Mouse (Mus musculus) ES-E14 (cell line): Measurements from ENCODE around the gene Nsdhl. TPM values are rescaled to one million over a fixed set of nuclear protein-coding genes. Genes with fewer than 3 reads are reported as not detected.

Experiments
- DNase-seq: peaks from one replicate; pipeline ENCODE4 v3.0.0-alpha.2; 2013; ENCODE audit warnings: low read depth, low spot score
- H3K27ac ChIP-seq: 2 replicates; pipeline ENCODE4 v1.5.1; 2012; ENCODE audit warnings: low read depth, mild to moderate bottlenecking, low read length, moderate library complexity, mixed read lengths; ENCODE audit not compliant: poor library complexity, insufficient read depth, severe bottlenecking
- H3K36me3 ChIP-seq: 2 replicates; pipeline ENCODE4 v1.6.1; 2012; ENCODE audit warnings: mild to moderate bottlenecking, low read length, moderate library complexity, mixed read lengths; ENCODE audit not compliant: control insufficient read depth, poor library complexity, insufficient read depth, severe bottlenecking
- H3K4me1 ChIP-seq, 2 experiments: fragments of 150-350 bp in 1 of 2; sonication (generic) in 1 of 2; 2 replicates each; pipeline ENCODE4 v1.6.1; 2012; ENCODE audit warnings: low read length in 2 of 2, mild to moderate bottlenecking in 1 of 2, mixed read lengths in 1 of 2; ENCODE audit not compliant: control insufficient read depth in 2 of 2, insufficient read depth in 2 of 2, poor library complexity in 1 of 2
- H3K4me3 ChIP-seq, 2 experiments: fragments of 150-350 bp in 1 of 2; sonication (generic) in 1 of 2; 2 replicates each; pipeline ENCODE4 v1.5.1; 2012; ENCODE audit warnings: low read length in 2 of 2, low read depth in 1 of 2, mild to moderate bottlenecking in 1 of 2, mixed read lengths in 1 of 2; ENCODE audit not compliant: insufficient read depth in 1 of 2, poor library complexity in 1 of 2, severe bottlenecking in 1 of 2
- H3K9ac ChIP-seq: 2 replicates; pipeline ENCODE4 v1.6.1; 2012; ENCODE audit warnings: low read depth, mild to moderate bottlenecking, low read length, mixed read lengths; ENCODE audit not compliant: poor library complexity, insufficient read depth, severe bottlenecking
- H3K9me3 ChIP-seq: fragments of 150-350 bp; sonication (generic); 2 replicates; pipeline ENCODE4 v1.6.1; 2012; ENCODE audit warnings: low read depth, mild to moderate bottlenecking, low read length; ENCODE audit not compliant: control insufficient read depth, insufficient read depth
- CHD2 ChIP-seq: IDR thresholded peaks from 2 replicates; pipeline ENCODE4 v1.6.1; 2014; ENCODE audit warnings: mild to moderate bottlenecking, low read depth, low read length, inconsistent platforms
- HCFC1 ChIP-seq: IDR thresholded peaks from 2 replicates; pipeline ENCODE4 v1.6.1; 2012; ENCODE audit warnings: low read length, inconsistent platforms, borderline replicate concordance; ENCODE audit not compliant: insufficient read depth
- MAFK ChIP-seq: IDR thresholded peaks from 2 replicates; pipeline ENCODE4 v1.6.1; 2014; ENCODE audit warnings: mild to moderate bottlenecking, low read depth, low read length, inconsistent platforms; ENCODE audit not compliant: insufficient read depth
- ZC3H11A ChIP-seq: IDR thresholded peaks from 2 replicates; pipeline ENCODE4 v1.6.1; 2012; ENCODE audit warnings: low read depth, mild to moderate bottlenecking, inconsistent platforms, low read length, borderline replicate concordance
- ZNF384 ChIP-seq: IDR thresholded peaks from 2 replicates; pipeline ENCODE4 v1.6.1; 2012; ENCODE audit warnings: low read depth, low read length, inconsistent platforms
- in situ Hi-C, 2 experiments: fragments of 600-800 bp; cut with MboI; formaldehyde crosslinking; loops; one replicate each; pipeline ENCODE4 v1.15.1; 2025; ENCODE audit warnings: low sequenced_read_pairs in 2 of 2, inconsistent platforms in 1 of 2; ENCODE audit not compliant: unreplicated experiment in 2 of 2
- total RNA-seq: library from RNA; depleted of rRNA; stranded (reverse); fragments of 300-350 nt; gene quantifications from 2 replicates; pipeline ENCODE4 v1.2.3, GENCODE M21; 2012; rRNA removed

Gene Nsdhl
- total RNA-seq, 1 experiment, result 14.4 TPM

- no peak for DNase-seq
- Histone ChIP-seq H3K4me3 (no peak overlapping the region), H3K9me3 (no peaks in the 10 kb centered on the region), H3K4me1 (no peaks in the 10 kb centered on the region), H3K36me3 (no peaks in the 10 kb centered on the region; the same call in 1 of the 2 replicates), H3K9ac (no peak overlapping the region), H3K27ac (no peak overlapping the region)
- TF ChIP-seq ZC3H11A (no peak), CHD2 (no peak), HCFC1 (no peak), MAFK (no peak), ZNF384 (no peak)
- in situ Hi-C loops, result no loop called here
These were observed 87.3 kb downstream of the Nsdhl start for GRCm38 (mm10) chrX:73005678-73006077.

DNA sequence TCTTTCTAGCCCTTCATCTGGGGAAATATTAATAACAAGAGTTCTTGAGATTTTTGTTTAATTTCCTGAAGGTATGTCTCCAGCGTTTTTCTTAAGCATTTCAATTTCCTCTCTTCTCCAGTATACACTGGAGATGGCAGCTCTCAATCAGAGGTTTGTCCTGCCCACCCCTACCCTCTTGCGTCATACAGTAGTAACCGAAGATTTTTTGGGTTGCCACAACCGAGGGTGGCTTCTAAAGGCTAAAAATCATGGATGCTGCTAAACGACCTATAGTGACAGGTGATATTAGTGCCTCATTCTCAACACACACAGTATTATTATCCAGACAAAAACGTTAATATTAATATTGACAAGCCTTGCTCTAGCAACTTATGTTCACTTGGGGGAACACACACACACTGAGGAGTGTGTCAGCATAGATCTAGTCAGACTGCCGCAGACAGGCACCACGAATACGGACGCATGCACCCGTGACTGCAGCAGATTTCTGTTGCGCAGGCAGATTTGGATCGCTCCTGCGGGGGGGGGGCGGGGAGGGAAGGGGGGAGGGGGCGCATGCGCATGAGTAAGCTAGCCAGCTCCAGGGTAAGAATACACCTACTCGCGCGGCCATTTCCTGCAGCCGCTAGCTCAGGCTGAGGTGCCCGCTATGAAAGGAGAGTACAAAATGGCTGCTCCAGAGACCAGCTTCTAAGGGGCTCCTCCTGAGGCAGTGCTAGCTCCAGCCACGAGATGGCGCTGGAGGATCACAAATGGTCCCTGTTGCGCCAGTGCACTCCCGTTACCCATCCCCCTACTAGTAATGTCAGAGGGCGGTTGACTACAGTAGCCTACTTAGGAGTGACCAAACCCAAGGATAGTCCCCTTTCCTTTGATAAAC lies 89.5 kb downstream of the Nsdhl start:
- in situ Hi-C loops, result no loop called here
- peak; percentile 100 for TF ChIP-seq ZC3H11A
- no peak for TF ChIP-seq MAFK
- no peak for TF ChIP-seq ZNF384
- TF ChIP-seq HCFC1, result peak; percentile 44; the same call in 1 of the 2 replicates
- no peak; the same call in 1 of the 2 replicates for TF ChIP-seq CHD2
- H3K27ac ChIP-seq, result no peak overlapping the region
- no peaks in the 10 kb centered on the region for H3K9me3 ChIP-seq
- H3K4me3 ChIP-seq, result peak overlapping the region; percentile 42 to 66; a peak in 3 of 4 replicates
- DNase-seq, result peak; percentile 78
- no peaks in the 10 kb centered on the region for H3K4me1 ChIP-seq
- no peaks in the 10 kb centered on the region; the same call in 1 of the 2 replicates for H3K36me3 ChIP-seq
- peak overlapping the region; percentile 64; the same call in 1 of the 2 replicates for H3K9ac ChIP-seq

Other genes starting within 250 kb of the Nsdhl start
- 0.04 and 0.05 TPM in 2 replicates for gene Gabrq, start 93.4 kb upstream of the Nsdhl start, total RNA-seq
- gene Cetn2, start 146 bp upstream of the Nsdhl start, total RNA-seq, result 16.2 and 25.9 TPM in 2 replicates
- 8.5 and 9.8 TPM in 2 replicates for gene Zfp185, start 68.8 kb downstream of the Nsdhl start, total RNA-seq
- gene Pnma5, start 118.5 kb downstream of the Nsdhl start, total RNA-seq, result 36.5 and 40.7 TPM in 2 replicates
- gene Pnma3, start 146.2 kb downstream of the Nsdhl start, total RNA-seq, result 0.16 and 0.18 TPM in 2 replicates
- gene Xlr4a, start 163.9 kb downstream of the Nsdhl start, total RNA-seq, result 1.2 and 7.9 TPM in 2 replicates
- gene Xlr3a, start 178.5 kb downstream of the Nsdhl start, total RNA-seq, result 9.6 and 28.8 TPM in 2 replicates
- 0.32 and 1.7 TPM in 2 replicates for gene Gm14685, start 198.5 kb downstream of the Nsdhl start, total RNA-seq
- 0.37 and 3.9 TPM in 2 replicates for gene Xlr5b, start 230.2 kb downstream of the Nsdhl start, total RNA-seq
- 0.21 and 0.58 TPM in 2 replicates for gene DXBay18, start 230.9 kb downstream of the Nsdhl start, total RNA-seq